Mouse (Mus musculus) stomach, embryonic 15.5 days (tissue): Measurements from ENCODE around the gene Rhobtb1. TPM values are rescaled to one million over a fixed set of nuclear protein-coding genes. Genes with fewer than 3 reads are reported as not detected.

Experiments used
- ATAC-seq: fragments of 200-750 bp; cut with Nextera tagmentation; 2 replicates; pipeline ENCODE4 v1.8.0; 2017; ENCODE audit warnings: low read depth, moderate number of reproducible peaks, moderate TSS enrichment; ENCODE audit not compliant: insufficient read depth, low FRiP score
- H3K27ac ChIP-seq: fragments of 300-500 bp; sonication (generic); 2 replicates; pipeline ENCODE4 v1.5.1; 2015; ENCODE audit warnings: mild to moderate bottlenecking, inconsistent platforms
- H3K27me3 ChIP-seq: fragments of 300-500 bp; sonication (generic); replicated peaks from 2 replicates; pipeline ENCODE4 v1.6.1; 2015; ENCODE audit warnings: inconsistent platforms
- H3K36me3 ChIP-seq: fragments of 300-500 bp; sonication (generic); 2 replicates; pipeline ENCODE4 v1.6.1; 2015; ENCODE audit warnings: inconsistent platforms
- H3K4me1 ChIP-seq: fragments of 300-500 bp; sonication (generic); 2 replicates; pipeline ENCODE4 v1.6.1; 2015; ENCODE audit warnings: inconsistent platforms
- H3K4me2 ChIP-seq: fragments of 300-500 bp; sonication (generic); 2 replicates; pipeline ENCODE4 v1.6.1; 2015; ENCODE audit warnings: mild to moderate bottlenecking, inconsistent platforms
- H3K4me3 ChIP-seq: fragments of 300-500 bp; sonication (generic); replicated peaks from 2 replicates; pipeline ENCODE4 v1.5.1; 2015; ENCODE audit warnings: inconsistent platforms
- H3K9ac ChIP-seq: fragments of 300-500 bp; sonication (generic); 2 replicates; pipeline ENCODE4 v1.6.1; 2015; ENCODE audit warnings: inconsistent platforms
- H3K9me3 ChIP-seq: fragments of 300-500 bp; sonication (generic); 2 replicates; pipeline ENCODE4 v1.6.1; 2016; ENCODE audit warnings: inconsistent platforms
- WGBS: fragments of 180-500 bp; shearing (Covaris S2); methylation state at CpG from one replicate; pipeline ENCODE4 v1.1.7; 2015; 5-methylcytosine and 5-hydroxymethylcytosine counted together
- polyA plus RNA-seq: library from polyadenylated mRNA; unstranded; fragments of >200 nt; fragmentation: Nextera tagmentation; extraction: Ambion mirVana; gene quantifications from 2 replicates; pipeline ENCODE4 v1.2.1, GENCODE M21; 2015

Rhobtb1 gene
- polyA plus RNA-seq, 1 experiment from 2014 or later, result 33.0 TPM

DNA sequence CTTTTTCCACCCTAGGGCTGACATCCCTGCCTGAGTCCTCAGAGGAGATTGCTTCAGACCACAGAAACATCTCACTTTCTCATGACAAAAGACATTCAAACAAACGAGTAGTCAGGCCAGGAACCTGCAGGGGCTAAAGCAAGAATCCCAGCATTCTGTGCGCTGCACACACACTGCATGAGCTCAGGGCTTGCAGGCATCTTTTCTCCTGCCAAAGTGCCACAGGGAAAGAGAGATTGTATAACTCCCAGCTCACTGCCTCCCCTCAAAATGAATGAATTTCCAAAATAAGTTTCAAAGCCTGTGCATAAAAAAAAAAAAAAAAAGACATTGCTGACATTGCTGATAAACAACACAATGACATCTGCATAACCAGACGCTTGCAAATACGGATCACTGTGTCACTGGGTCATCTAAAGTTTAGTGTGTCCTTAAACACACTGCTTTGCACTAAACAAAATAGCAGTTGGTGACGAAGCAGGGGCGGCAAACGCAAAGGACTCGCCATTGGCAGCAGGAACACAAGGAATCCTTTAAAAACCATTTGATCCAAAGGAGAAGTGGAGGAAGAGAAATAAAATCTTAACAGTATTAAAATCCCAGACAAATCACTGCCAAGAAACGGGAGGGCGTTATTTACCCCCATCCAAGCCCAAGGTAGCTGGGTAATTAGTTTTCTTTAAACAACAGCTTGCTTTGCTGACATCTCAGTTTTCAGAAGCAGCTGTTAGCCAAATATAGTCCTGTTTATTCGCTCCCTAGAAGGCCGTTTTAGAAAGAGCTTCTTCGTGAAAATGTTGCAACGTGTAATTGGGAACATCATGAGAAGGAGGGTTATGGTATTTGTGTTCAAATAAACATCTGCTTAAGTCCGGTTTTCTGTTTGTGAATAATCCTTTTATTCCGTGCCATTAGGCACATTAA lies 183.3 kb downstream of the Rhobtb1 start:
- Histone ChIP-seq H3K4me3 (no peak overlapping the region), H3K36me3 (peaks cover 28% of the 10 kb centered on the region), H3K27me3 (no peaks in the 10 kb centered on the region), H3K4me1 (no peaks in the 10 kb centered on the region), H3K9me3 (no peaks in the 10 kb centered on the region), H3K4me2 (no peak overlapping the region), H3K9ac (no peak overlapping the region), H3K27ac (peak overlapping the region; percentile 52)
- 56% methylated on average over 16 of the region's 16 CpGs for WGBS
- no peak for ATAC-seq

DNA sequence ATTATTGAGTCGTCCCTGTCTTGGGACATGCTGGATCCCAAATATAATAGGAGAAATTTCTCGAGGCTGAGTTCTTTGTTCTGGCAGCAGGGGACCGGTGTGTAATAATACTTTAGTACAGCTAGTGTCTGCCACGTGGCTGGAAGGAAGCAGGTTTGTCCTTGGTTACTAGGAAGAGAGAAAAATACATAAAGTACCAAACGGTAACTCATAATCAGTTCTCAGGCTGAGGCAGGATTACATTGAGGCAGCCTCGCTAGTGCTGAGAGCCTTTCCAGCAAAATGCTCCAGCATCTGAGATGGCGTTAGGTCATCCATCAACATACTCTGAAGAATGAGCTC lies 183.9 kb downstream of the Rhobtb1 start:
- Histone ChIP-seq H3K36me3 (peaks cover 34% of the 10 kb centered on the region), H3K9ac (no peak overlapping the region)

DNA sequence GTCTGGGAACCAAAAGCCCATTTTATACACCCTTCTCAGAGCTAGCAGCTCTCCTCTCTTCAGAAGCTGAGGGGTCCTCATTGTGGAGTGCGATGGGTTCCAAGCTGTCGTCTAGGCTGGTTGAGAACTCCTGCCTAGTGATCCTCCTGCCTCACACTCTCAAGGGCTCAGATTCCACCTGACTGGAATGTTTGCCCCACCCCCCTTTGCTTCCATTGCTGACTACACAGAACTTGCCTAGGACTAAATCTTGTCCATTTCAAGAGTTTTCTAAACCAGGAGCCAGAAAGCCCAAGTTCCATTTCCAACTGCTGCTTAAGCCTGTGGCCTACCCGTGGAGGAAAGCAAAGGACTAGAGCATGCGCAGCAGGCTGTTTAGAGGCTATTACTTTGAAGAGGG lies 184.4 kb downstream of the Rhobtb1 start:
- peaks cover 35% of the 10 kb centered on the region for H3K36me3 ChIP-seq
- no peaks in the 10 kb centered on the region for H3K4me1 ChIP-seq
- no peak for ATAC-seq
- no peak overlapping the region for H3K9ac ChIP-seq
- no peaks in the 10 kb centered on the region for H3K9me3 ChIP-seq
- no peak overlapping the region for H3K4me3 ChIP-seq
- H3K4me2 ChIP-seq, result no peak overlapping the region
- H3K27me3 ChIP-seq, result no peaks in the 10 kb centered on the region
- peak overlapping the region; percentile 52; the same call in 1 of the 2 replicates for H3K27ac ChIP-seq
- 76% methylated on average over 4 of the region's 4 CpGs for WGBS

More for the DNA sequence above, 183.9 kb downstream of the Rhobtb1 start:
- no peak overlapping the region for H3K4me2 ChIP-seq
- no peaks in the 10 kb centered on the region for H3K4me1 ChIP-seq
- H3K9me3 ChIP-seq, result no peaks in the 10 kb centered on the region
- H3K27ac ChIP-seq, result peak overlapping the region; percentile 52; the same call in 1 of the 2 replicates
- no peaks in the 10 kb centered on the region for H3K27me3 ChIP-seq
- ATAC-seq, result no peak
- no peak overlapping the region for H3K4me3 ChIP-seq
- 51% methylated on average over 7 of the region's 7 CpGs for WGBS

DNA sequence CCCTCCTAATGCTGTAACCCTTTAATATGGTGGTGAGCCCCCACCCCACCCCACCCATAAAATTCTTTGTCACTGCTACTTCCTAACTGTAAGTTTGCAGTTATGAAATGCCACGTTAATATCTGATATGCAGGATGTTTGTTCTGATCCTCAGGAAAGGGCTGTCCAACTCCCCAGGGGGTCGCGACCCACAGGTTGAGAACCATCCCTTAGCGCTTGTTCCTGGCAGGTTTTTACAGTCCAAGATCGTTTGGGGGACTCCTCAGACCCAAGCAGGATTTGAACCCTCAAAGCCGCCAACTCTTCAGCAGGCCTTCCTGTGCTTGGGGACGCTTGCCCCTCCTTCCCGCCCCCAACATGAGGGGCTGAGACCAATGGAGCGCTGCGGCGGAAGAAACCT lies 185.0 kb downstream of the Rhobtb1 start:
- no peaks in the 10 kb centered on the region for H3K27me3 ChIP-seq
- no peak overlapping the region for H3K4me3 ChIP-seq
- no peaks in the 10 kb centered on the region for H3K4me1 ChIP-seq
- no peak for ATAC-seq
- no peak overlapping the region for H3K27ac ChIP-seq
- H3K4me2 ChIP-seq, result no peak overlapping the region
- WGBS, result 87% methylated on average over 11 of the region's 11 CpGs
- H3K9me3 ChIP-seq, result no peaks in the 10 kb centered on the region
- H3K9ac ChIP-seq, result no peak overlapping the region
- H3K36me3 ChIP-seq, result peaks cover 36% of the 10 kb centered on the region

DNA sequence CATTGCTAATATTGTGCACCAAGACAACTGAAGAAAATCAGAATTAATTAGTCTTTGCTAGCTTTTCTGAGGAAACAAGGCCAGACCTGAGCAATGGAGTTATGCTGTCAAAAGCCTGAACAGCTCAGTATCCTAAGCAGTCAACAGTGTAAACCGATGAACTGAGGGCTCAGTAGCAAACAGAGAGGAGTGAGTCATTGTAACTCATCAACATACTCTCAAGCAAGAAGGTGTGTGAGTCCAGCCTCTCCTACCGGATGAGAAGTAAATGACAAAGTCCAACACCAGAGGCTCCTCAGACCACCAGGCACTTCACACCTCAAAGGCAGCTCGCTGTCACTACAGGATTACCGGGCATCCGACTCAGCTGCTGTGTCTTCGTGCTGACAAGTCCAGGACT lies 188.8 kb downstream of the Rhobtb1 start:
- ATAC-seq, result no peak
- Histone ChIP-seq H3K4me3 (no peak overlapping the region), H3K9me3 (no peaks in the 10 kb centered on the region), H3K27me3 (no peaks in the 10 kb centered on the region), H3K4me1 (no peaks in the 10 kb centered on the region), H3K9ac (no peak overlapping the region), H3K4me2 (no peak overlapping the region), H3K27ac (no peak overlapping the region), H3K36me3 (peaks cover 68% of the 10 kb centered on the region)
- WGBS, result 89% methylated on average over 6 of the region's 6 CpGs

Other genes with a start within 250 kb of the Rhobtb1 start
- 2.7 TPM in 2 replicates for gene A930033H14Rik, start 61.7 kb downstream of the Rhobtb1 start, polyA plus RNA-seq
- 411 and 449 TPM in 2 replicates for gene Cdk1, start 201.5 kb downstream of the Rhobtb1 start, polyA plus RNA-seq
- gene Ank3, start 247.3 kb downstream of the Rhobtb1 start, polyA plus RNA-seq, result 33.0 and 33.1 TPM in 2 replicates